Comparison of ENCODE assay signal across 16 mouse cellular contexts in genomic region chr11:3341476-3341875, GRCm38 (mm10). TPM values are rescaled to one million over a fixed set of nuclear protein-coding genes. Genes with fewer than 3 reads are reported as not detected.
DNase-seq lines count a peak whose midpoint lies in the region; TF ChIP-seq lines count a peak whose summit lies in the region.
"Had no signal": no experiment of that assay in that cellular context is flagged by ENCODE, and none has a peak within 500 bp of the region (broad histone marks: within the 10 kb centered on the region; RNA-seq: fewer than 3 reads in every experiment).

No protein-coding gene starts in this region.

- H3K9ac ChIP-seq in heart, adult 2 months (ENCODE audit: low read depth, low read length) = no peak overlapping the region
- H3K9ac ChIP-seq: embryonic facial prominence, embryonic 12.5 days; embryonic facial prominence, embryonic 15.5 days; forebrain, postnatal 0 days; hindbrain, embryonic 12.5 days had no signal

- TF ChIP-seq POLR2A in heart, adult 2 months (IDR thresholded peaks at IDR 0.05; ENCODE audit: insufficient read depth, low read depth, low read length) = 0 out of 2 replicates have a peak, but pooled peaks have one; percentile 15
- TF ChIP-seq POLR2A in thymus, adult 2 months (IDR thresholded peaks at IDR 0.05; ENCODE audit: control insufficient read depth, extremely low read depth, insufficient read depth, low read length, poor library complexity) = no peak

- no peak for TF ChIP-seq EP300 in heart, adult 2 months (IDR thresholded peaks at IDR 0.05; ENCODE audit: insufficient read depth, low read depth, low read length)

- H3K4me1 ChIP-seq in heart, adult 2 months (ENCODE audit: control insufficient read depth, insufficient read depth, low read length) = peaks cover 12% of the 10 kb centered on the region
- peaks cover 17% of the 10 kb centered on the region for H3K4me1 ChIP-seq in heart, embryonic 10.5 days
- H3K4me1 ChIP-seq in thymus, adult 2 months (replicated peaks; ENCODE audit: control insufficient read depth, insufficient read depth, low read length) = peaks cover 54% of the 10 kb centered on the region

- no peak overlapping the region for H3K27ac ChIP-seq in heart, adult 2 months
- no peak overlapping the region for H3K27ac ChIP-seq in heart, embryonic 10.5 days
- H3K27ac ChIP-seq in thymus, adult 2 months (ENCODE audit: control insufficient read depth, insufficient read depth, low read length) = peak overlapping the region; percentile 20; the same call in 1 of the 2 replicates
- H3K27ac ChIP-seq: embryonic facial prominence, embryonic 12.5 days; embryonic facial prominence, embryonic 15.5 days; hindbrain, embryonic 12.5 days had no signal

- intact Hi-C loops in heart, adult 2 months (cut with DNase I) = loop anchor here (10.0 kb wide), 1 partner anchor 173 kb away; the partner anchor contains the start of gene Selenom

- no peak overlapping the region for H3K4me3 ChIP-seq in heart, adult 2 months
- no peak overlapping the region for H3K4me3 ChIP-seq in heart, embryonic 10.5 days
- no peak overlapping the region for H3K4me3 ChIP-seq in thymus, adult 2 months (ENCODE audit: control insufficient read depth, insufficient read depth, low read length)
- H3K4me3 ChIP-seq: embryonic facial prominence, embryonic 12.5 days; embryonic facial prominence, embryonic 15.5 days; hindbrain, embryonic 12.5 days had no signal

- no peaks in the 10 kb centered on the region for H3K79me2 ChIP-seq in heart, adult 2 months (replicated peaks; ENCODE audit: control insufficient read depth, insufficient read depth, low read length)

- 87% methylated on average over 5 of the region's 5 CpGs for WGBS in heart, adult 2 months
- WGBS in heart, embryonic 10.5 days = 73% methylated on average over 5 of the region's 5 CpGs
- WGBS in thymus, adult 2 months = 85% methylated on average over 5 of the region's 5 CpGs

- no peaks in the 10 kb centered on the region for H3K27me3 ChIP-seq in heart, adult 2 months (ENCODE audit: control insufficient read depth, insufficient read depth, low read length)
- H3K27me3 ChIP-seq in heart, embryonic 10.5 days (ENCODE audit: insufficient read depth, poor library complexity, severe bottlenecking) = no peaks in the 10 kb centered on the region
- no peaks in the 10 kb centered on the region for H3K27me3 ChIP-seq in thymus, adult 2 months (ENCODE audit: control insufficient read depth, insufficient read depth, low read length)
- H3K27me3 ChIP-seq: embryonic facial prominence, embryonic 12.5 days; embryonic facial prominence, embryonic 15.5 days; hindbrain, embryonic 12.5 days had no signal

- no peak for TF ChIP-seq CTCF in heart, adult 2 months (IDR thresholded peaks at IDR 0.05)
- TF ChIP-seq CTCF in thymus, adult 2 months (IDR thresholded peaks at IDR 0.05; ENCODE audit: borderline replicate concordance, control insufficient read depth, extremely low read depth, insufficient read depth, low read length, poor library complexity) = no peak

- peaks cover 2% of the 10 kb centered on the region for H3K36me3 ChIP-seq in heart, adult 2 months (ENCODE audit: control insufficient read depth, insufficient read depth, low read length)
- peaks cover 50% of the 10 kb centered on the region for H3K36me3 ChIP-seq in heart, embryonic 10.5 days
- H3K36me3 ChIP-seq in thymus, adult 2 months (ENCODE audit: control insufficient read depth, insufficient read depth, low read length) = peaks cover 42% of the 10 kb centered on the region

- DNase-seq in cerebellum, adult 9-10 months = peak; percentile 30
- DNase-seq in cerebellum, adult 9-11 months = no peak
- no peak for DNase-seq in heart, adult 2 months
- no peak for DNase-seq in heart, embryonic 10.5 days (ENCODE audit: low spot score)
- DNase-seq in thymus, adult 2 months = no peak
- DNase-seq in thymus, postnatal 0 days (ENCODE audit: low spot score) = no peak
- DNase-seq: adrenal gland, adult 8-10 months; adrenal gland, postnatal 25 days; cerebellum, adult 11-12 months; cerebellum, adult 8-10 months; cerebellum, postnatal 25 days; forebrain, postnatal 0 days; gastrocnemius, postnatal 36 days had no signal

- no peaks in the 10 kb centered on the region for H3K9me3 ChIP-seq in heart, embryonic 10.5 days
- H3K9me3 ChIP-seq: embryonic facial prominence, embryonic 12.5 days; embryonic facial prominence, embryonic 15.5 days; hindbrain, embryonic 12.5 days had no signal

RNA-seq across cellular contexts. Expression of gene Pik3ip1, which starts 11.3 kb away (rescaled TPM):
- 10 to 100 TPM; 29.4 to 36.4 TPM for total RNA-seq in heart, adult 2 months (2021)
- polyA plus RNA-seq in heart, adult 2 months (2012; rRNA removed) = 29.5 and 36.2 TPM in 2 replicates
- 7.9 and 9.5 TPM in 2 replicates for polyA plus RNA-seq in heart, embryonic 10.5 days (2016; fragmentation: Nextera tagmentation; extraction: Ambion mirVana)
- polyA plus RNA-seq in thymus, adult 2 months (2012; rRNA removed) = 151 and 153 TPM in 2 replicates
- 90.2 and 94.4 TPM in 2 replicates for polyA plus RNA-seq in thymus, postnatal 0 days (2015; fragmentation: Nextera tagmentation; extraction: Ambion mirVana)

RNA-seq across cellular contexts. Expression of gene Patz1, which starts 52.8 kb away (rescaled TPM):
- 10 to 100 TPM; 19.4 to 30.8 TPM for total RNA-seq in heart, adult 2 months (2021)
- 16.3 and 19.9 TPM in 2 replicates for polyA plus RNA-seq in heart, adult 2 months (2012; rRNA removed)
- polyA plus RNA-seq in heart, embryonic 10.5 days (2016; fragmentation: Nextera tagmentation; extraction: Ambion mirVana) = 32.0 and 49.1 TPM in 2 replicates
- 216 and 243 TPM in 2 replicates for polyA plus RNA-seq in thymus, adult 2 months (2012; rRNA removed)
- 87.6 and 91.1 TPM in 2 replicates for polyA plus RNA-seq in thymus, postnatal 0 days (2015; fragmentation: Nextera tagmentation; extraction: Ambion mirVana)
